Mouse (Mus musculus) heart, adult 2 months (tissue): ENCODE data around the gene Rsbn1. TPM values are rescaled to one million over a fixed set of nuclear protein-coding genes. Genes with fewer than 3 reads are reported as not detected.
A peak's percentile ranks its signal among the peaks of the same experiment; 100 is the strongest.

ENCODE experiments used
- DNase-seq, 2 experiments: peaks; one replicate each; pipeline ENCODE4 v3.0.0; 2021
- H3K27ac ChIP-seq: fragments of 200-600 bp; 2 replicates; pipeline ENCODE4 v1.8.1; 2022
- H3K27me3 ChIP-seq: fragments of 200-500 bp; 2 replicates; pipeline ENCODE4 v1.6.1; 2012; ENCODE audit warnings: mild to moderate bottlenecking, low read length, inconsistent platforms, mixed read lengths; ENCODE audit not compliant: control insufficient read depth, insufficient read depth
- H3K36me3 ChIP-seq: fragments of 200-500 bp; 2 replicates; pipeline ENCODE4 v1.6.1; 2012; ENCODE audit warnings: low read length, inconsistent platforms; ENCODE audit not compliant: control insufficient read depth, insufficient read depth
- H3K4me1 ChIP-seq: fragments of 200-500 bp; 2 replicates; pipeline ENCODE4 v1.6.1; 2011; ENCODE audit warnings: low read length; ENCODE audit not compliant: control insufficient read depth, insufficient read depth
- H3K4me3 ChIP-seq: fragments of 200-600 bp; 2 replicates; pipeline ENCODE4 v1.8.1; 2022
- H3K79me2 ChIP-seq: fragments of 200-500 bp; replicated peaks from 2 replicates; pipeline ENCODE4 v1.6.1; 2012; ENCODE audit warnings: mild to moderate bottlenecking, inconsistent platforms, low read length, moderate library complexity, mixed read lengths; ENCODE audit not compliant: control insufficient read depth, insufficient read depth
- H3K9ac ChIP-seq: fragments of 200-500 bp; 2 replicates; pipeline ENCODE4 v1.6.1; 2012; ENCODE audit warnings: low read depth, mild to moderate bottlenecking, control low read depth, inconsistent platforms, low read length, mixed read lengths
- CTCF ChIP-seq: fragments of 200-600 bp; IDR thresholded peaks from 2 replicates; pipeline ENCODE4 v1.8.1; 2022; ENCODE audit warnings: antibody characterized with exemption, mild to moderate bottlenecking, moderate library complexity
- EP300 ChIP-seq: fragments of 200-500 bp; IDR thresholded peaks from 2 replicates; pipeline ENCODE4 v1.6.1; 2011; ENCODE audit warnings: low read depth, low read length, control low read depth; ENCODE audit not compliant: insufficient read depth
- POLR2A ChIP-seq: fragments of 200-500 bp; IDR thresholded peaks from 2 replicates; pipeline ENCODE4 v1.6.1; 2011; ENCODE audit warnings: mild to moderate bottlenecking, low read depth, low read length, control low read depth; ENCODE audit not compliant: insufficient read depth
- WGBS: fragments of 180-500 bp; shearing (Covaris S2); methylation state at CpG from one replicate; pipeline ENCODE4 v1.1.7; 2018; 5-methylcytosine and 5-hydroxymethylcytosine counted together
- intact Hi-C: fragments of 180-260 bp; cut with DNase I; formaldehyde crosslinking; loops from one replicate; pipeline ENCODE4 v1.15.1; 2025
- polyA plus RNA-seq: library from polyadenylated mRNA; depleted of rRNA; stranded (reverse); fragments of >200 nt; gene quantifications from 2 replicates; pipeline ENCODE4 v1.2.3, GENCODE M21; 2012
- total RNA-seq, 2 experiments: library from RNA; stranded (reverse); gene quantifications; 2 replicates each; pipeline ENCODE4 v1.2.3; 2021

The Rsbn1 gene
- total and polyA plus RNA-seq, 3 experiments = 1.6 to 8.2 (median 7.9) TPM

GRCm38 (mm10) chr3:103885946-103886345, 28.0 kb upstream of the Rsbn1 start:
- no peak overlapping the region for H3K4me3 ChIP-seq
- TF ChIP-seq CTCF = no peak
- TF ChIP-seq POLR2A = no peak
- no peak for TF ChIP-seq EP300
- intact Hi-C loops = loop anchor here (2.0 to 5.0 kb wide), 6 partner anchors 34 to 493 kb away; no protein-coding TSS in a partner anchor
- no peak for DNase-seq
- H3K9ac ChIP-seq = no peak overlapping the region
- no peak overlapping the region for H3K27ac ChIP-seq
- no peaks in the 10 kb centered on the region for H3K27me3 ChIP-seq
- no peaks in the 10 kb centered on the region for H3K36me3 ChIP-seq
- no peaks in the 10 kb centered on the region for H3K4me1 ChIP-seq
- 66% methylated on average over 11 of the region's 11 CpGs for WGBS
- no peaks in the 10 kb centered on the region for H3K79me2 ChIP-seq

GRCm38 (mm10) chr3:103887581-103887980, 26.3 kb upstream of the Rsbn1 start:
- WGBS = 14% methylated on average over 3 of the region's 3 CpGs

GRCm38 (mm10) chr3:103893374-103893773, 20.5 kb upstream of the Rsbn1 start:
- intact Hi-C loops = no loop called here
- H3K4me1 ChIP-seq = no peaks in the 10 kb centered on the region
- DNase-seq = no peak
- H3K36me3 ChIP-seq = no peaks in the 10 kb centered on the region
- 54% methylated on average over 3 of the region's 3 CpGs for WGBS
- H3K9ac ChIP-seq = no peak overlapping the region
- H3K79me2 ChIP-seq = no peaks in the 10 kb centered on the region
- no peak for TF ChIP-seq POLR2A
- no peak for TF ChIP-seq CTCF
- TF ChIP-seq EP300 = no peak
- no peaks in the 10 kb centered on the region for H3K27me3 ChIP-seq
- no peak overlapping the region for H3K27ac ChIP-seq
- H3K4me3 ChIP-seq = no peak overlapping the region

More at GRCm38 (mm10) chr3:103887581-103887980, 26.3 kb upstream of the Rsbn1 start:
- no peaks in the 10 kb centered on the region for H3K36me3 ChIP-seq
- no peak for TF ChIP-seq POLR2A
- TF ChIP-seq EP300 = no peak
- TF ChIP-seq CTCF = peak; percentile 85
- H3K27me3 ChIP-seq = no peaks in the 10 kb centered on the region
- H3K4me1 ChIP-seq = no peaks in the 10 kb centered on the region
- no peak overlapping the region for H3K27ac ChIP-seq
- no peak overlapping the region for H3K9ac ChIP-seq
- no peak overlapping the region for H3K4me3 ChIP-seq
- intact Hi-C loops = loop anchor here (2.0 to 5.0 kb wide), 6 partner anchors 35 to 495 kb away; no protein-coding TSS in a partner anchor
- DNase-seq = no peak
- no peaks in the 10 kb centered on the region for H3K79me2 ChIP-seq

GRCm38 (mm10) chr3:103904705-103905104, 9.2 kb upstream of the Rsbn1 start:
- H3K27me3 ChIP-seq = no peaks in the 10 kb centered on the region
- WGBS = 74% methylated on average over 1 of the region's 1 CpGs
- no peak overlapping the region for H3K9ac ChIP-seq
- H3K4me3 ChIP-seq = no peak overlapping the region
- H3K36me3 ChIP-seq = no peaks in the 10 kb centered on the region
- H3K4me1 ChIP-seq = no peaks in the 10 kb centered on the region
- no peaks in the 10 kb centered on the region for H3K79me2 ChIP-seq
- peak; percentile 31 to 65 for DNase-seq
- TF ChIP-seq POLR2A = no peak
- TF ChIP-seq CTCF = peak; percentile 85
- peak; percentile 53; the same call in 1 of the 2 replicates for TF ChIP-seq EP300
- H3K27ac ChIP-seq = no peak overlapping the region
- intact Hi-C loops = no loop called here

GRCm38 (mm10) chr3:103907335-103908030, 6.4 kb upstream of the Rsbn1 start:
- no peaks in the 10 kb centered on the region for H3K4me1 ChIP-seq
- no peak for TF ChIP-seq EP300
- TF ChIP-seq CTCF = no peak
- no peak for TF ChIP-seq POLR2A
- H3K27ac ChIP-seq = no peak overlapping the region
- H3K79me2 ChIP-seq = no peaks in the 10 kb centered on the region
- no peak for DNase-seq
- H3K4me3 ChIP-seq = no peak overlapping the region
- WGBS = 65% methylated on average over 5 of the region's 5 CpGs
- H3K27me3 ChIP-seq = no peaks in the 10 kb centered on the region
- H3K9ac ChIP-seq = no peak overlapping the region
- intact Hi-C loops = no loop called here
- no peaks in the 10 kb centered on the region for H3K36me3 ChIP-seq

GRCm38 (mm10) chr3:103908781-103909180, 5.1 kb upstream of the Rsbn1 start:
- Histone ChIP-seq H3K9ac (no peak overlapping the region), H3K79me2 (no peaks in the 10 kb centered on the region), H3K4me1 (no peaks in the 10 kb centered on the region; the same call in 1 of the 2 replicates), H3K36me3 (no peaks in the 10 kb centered on the region), H3K4me3 (no peak overlapping the region), H3K27me3 (no peaks in the 10 kb centered on the region), H3K27ac (no peak overlapping the region)
- intact Hi-C loops = no loop called here
- TF ChIP-seq CTCF = no peak
- TF ChIP-seq EP300 = no peak
- no peak for TF ChIP-seq POLR2A
- 63% methylated on average over 2 of the region's 2 CpGs for WGBS
- no peak for DNase-seq
